Mouse (Mus musculus) hindbrain, embryonic 12.5 days (tissue): Measurements from ENCODE around the gene Gucy1a1. TPM values are rescaled to one million over a fixed set of nuclear protein-coding genes. Genes with fewer than 3 reads are reported as not detected.

ENCODE experiments used
- ATAC-seq: fragments of 200-750 bp; cut with Nextera tagmentation; 2 replicates; pipeline ENCODE4 v1.8.0; 2017; ENCODE audit warnings: moderate TSS enrichment; ENCODE audit not compliant: low FRiP score
- H3K27ac ChIP-seq: fragments of 300-500 bp; sonication (generic); 2 replicates; pipeline ENCODE4 v1.5.1; 2016; ENCODE audit warnings: mild to moderate bottlenecking
- H3K27me3 ChIP-seq: fragments of 300-500 bp; sonication (generic); 2 replicates; pipeline ENCODE4 v1.6.1; 2016; ENCODE audit warnings: mild to moderate bottlenecking
- H3K36me3 ChIP-seq: fragments of 300-500 bp; sonication (generic); 2 replicates; pipeline ENCODE4 v1.6.1; 2016; ENCODE audit warnings: mild to moderate bottlenecking
- H3K4me1 ChIP-seq: fragments of 300-500 bp; sonication (generic); 2 replicates; pipeline ENCODE4 v1.6.1; 2016
- H3K4me2 ChIP-seq: fragments of 300-500 bp; sonication (generic); replicated peaks from 2 replicates; pipeline ENCODE4 v1.6.1; 2016; ENCODE audit warnings: mild to moderate bottlenecking
- H3K4me3 ChIP-seq: fragments of 300-500 bp; sonication (generic); 2 replicates; pipeline ENCODE4 v1.5.1; 2016; ENCODE audit warnings: mild to moderate bottlenecking
- H3K9ac ChIP-seq: fragments of 300-500 bp; sonication (generic); 2 replicates; pipeline ENCODE4 v1.6.1; 2016; ENCODE audit warnings: mild to moderate bottlenecking, moderate library complexity
- H3K9me3 ChIP-seq: fragments of 300-500 bp; sonication (generic); replicated peaks from 2 replicates; pipeline ENCODE4 v1.6.1; 2016; ENCODE audit warnings: mild to moderate bottlenecking
- WGBS: fragments of 180-500 bp; shearing (Covaris S2); methylation state at CpG from one replicate; pipeline ENCODE4 v1.1.7; 2016; 5-methylcytosine and 5-hydroxymethylcytosine counted together
- polyA plus RNA-seq: library from polyadenylated mRNA; unstranded; fragments of >200 nt; fragmentation: Nextera tagmentation; extraction: Ambion mirVana; gene quantifications from 2 replicates; pipeline ENCODE4 v1.2.1, GENCODE M21; 2016

Gene Gucy1a1
- polyA plus RNA-seq, 1 experiment from 2014 or later, result 7.3 TPM

GRCm38 (mm10) chr3:82067830-82068229 lies 77.8 kb downstream of the Gucy1a1 start:
- Histone ChIP-seq H3K27me3 (0 out of 2 replicates have a peak, but pooled peaks cover under 1% of the 10 kb centered on the region), H3K9me3 (no peaks in the 10 kb centered on the region), H3K4me1 (peaks cover 7% of the 10 kb centered on the region; the same call in 1 of the 2 replicates), H3K27ac (no peak overlapping the region), H3K9ac (no peak overlapping the region), H3K36me3 (no peaks in the 10 kb centered on the region), H3K4me3 (no peak overlapping the region), H3K4me2 (no peak overlapping the region)
- 88% methylated on average over 5 of the region's 5 CpGs for WGBS
- ATAC-seq, result no peak

- no peaks in the 10 kb centered on the region for H3K9me3 ChIP-seq
- no peaks in the 10 kb centered on the region for H3K27me3 ChIP-seq
- H3K36me3 ChIP-seq, result no peaks in the 10 kb centered on the region
- no peak for ATAC-seq
- H3K4me1 ChIP-seq, result peaks cover 10% of the 10 kb centered on the region; the same call in 1 of the 2 replicates
- no peak overlapping the region for H3K9ac ChIP-seq
- no peak overlapping the region for H3K4me3 ChIP-seq
- WGBS, result 45% methylated on average over 9 of the region's 9 CpGs
- H3K4me2 ChIP-seq, result no peak overlapping the region
- no peak overlapping the region for H3K27ac ChIP-seq
Measured at GRCm38 (mm10) chr3:82061402-82062180, 84.0 kb downstream of the Gucy1a1 start.

DNA sequence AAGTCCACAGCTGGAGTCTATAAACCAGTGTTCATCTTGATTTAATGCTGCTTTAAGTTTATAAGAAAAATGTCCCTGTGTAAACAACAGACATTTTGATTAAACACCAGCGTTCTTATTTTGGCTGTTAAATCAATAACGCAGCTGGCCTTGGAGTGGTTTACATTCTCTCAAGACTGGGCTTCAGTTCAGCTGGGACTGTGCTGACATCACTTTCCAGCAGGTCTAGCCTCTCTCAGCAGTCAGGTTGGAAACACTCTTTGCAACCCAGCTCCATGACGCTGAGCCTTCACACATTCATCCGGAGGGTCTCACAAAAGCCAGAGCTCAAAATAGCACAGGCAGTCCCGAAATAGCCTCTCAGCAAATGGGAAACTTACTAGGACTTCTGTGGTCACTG lies 88.4 kb downstream of the Gucy1a1 start:
- H3K4me2 ChIP-seq, result no peak overlapping the region
- 70% methylated on average over 5 of the region's 5 CpGs for WGBS
- no peak overlapping the region for H3K4me3 ChIP-seq
- no peaks in the 10 kb centered on the region for H3K27me3 ChIP-seq
- H3K27ac ChIP-seq, result no peak overlapping the region
- H3K36me3 ChIP-seq, result no peaks in the 10 kb centered on the region
- 0 out of 2 replicates have a peak, but pooled peaks cover 3% of the 10 kb centered on the region for H3K4me1 ChIP-seq
- no peak for ATAC-seq
- H3K9ac ChIP-seq, result no peak overlapping the region
- H3K9me3 ChIP-seq, result no peaks in the 10 kb centered on the region

DNA sequence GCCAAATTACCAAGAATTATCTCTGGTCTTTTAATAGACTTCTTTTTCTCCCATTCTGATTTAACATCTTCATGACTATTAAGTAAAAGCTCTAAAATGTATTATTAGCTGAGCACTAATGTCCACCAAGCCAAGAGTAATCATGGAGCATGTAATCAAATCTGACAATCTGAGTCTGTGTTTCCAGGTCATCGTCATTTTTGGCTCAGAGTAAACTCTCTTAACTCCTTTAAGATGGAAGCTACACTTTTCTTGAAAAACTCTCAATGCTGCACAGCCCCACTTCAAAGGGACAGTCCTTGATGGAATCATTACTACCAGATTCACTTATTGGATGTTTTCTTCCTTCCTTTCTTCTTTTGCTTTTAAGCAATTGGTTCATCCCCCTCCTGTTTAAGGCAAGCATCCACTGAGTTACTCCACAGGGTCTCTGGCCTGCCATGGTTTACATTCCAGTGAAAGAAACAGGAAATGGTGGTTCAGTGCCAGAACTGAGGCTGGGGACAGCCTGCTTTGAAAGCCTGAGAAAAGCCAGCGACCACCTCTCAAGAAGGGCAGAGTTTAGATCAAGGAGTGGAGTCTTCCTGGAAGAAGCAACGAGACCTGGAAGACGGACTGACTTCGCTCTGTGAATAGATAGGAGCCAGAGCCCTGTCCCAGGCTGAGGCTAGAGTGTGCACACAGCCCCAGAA lies 91.2 kb downstream of the Gucy1a1 start:
- no peaks in the 10 kb centered on the region for H3K36me3 ChIP-seq
- H3K9ac ChIP-seq, result no peak overlapping the region
- H3K4me2 ChIP-seq, result no peak overlapping the region
- H3K27me3 ChIP-seq, result no peaks in the 10 kb centered on the region
- H3K9me3 ChIP-seq, result no peaks in the 10 kb centered on the region
- no peak for ATAC-seq
- WGBS, result 71% methylated on average over 5 of the region's 5 CpGs
- H3K4me3 ChIP-seq, result no peak overlapping the region
- H3K4me1 ChIP-seq, result 0 out of 2 replicates have a peak, but pooled peaks cover 1% of the 10 kb centered on the region
- no peak overlapping the region for H3K27ac ChIP-seq

- Histone ChIP-seq H3K4me2 (no peak overlapping the region), H3K9ac (no peak overlapping the region), H3K27ac (no peak overlapping the region), H3K9me3 (no peaks in the 10 kb centered on the region), H3K27me3 (no peaks in the 10 kb centered on the region), H3K36me3 (no peaks in the 10 kb centered on the region), H3K4me1 (peaks cover 9% of the 10 kb centered on the region; the same call in 1 of the 2 replicates), H3K4me3 (no peak overlapping the region)
- ATAC-seq, result no peak
- WGBS, result 46% methylated on average over 2 of the region's 2 CpGs
Measured at GRCm38 (mm10) chr3:82052029-82052428, 93.6 kb downstream of the Gucy1a1 start.

DNA sequence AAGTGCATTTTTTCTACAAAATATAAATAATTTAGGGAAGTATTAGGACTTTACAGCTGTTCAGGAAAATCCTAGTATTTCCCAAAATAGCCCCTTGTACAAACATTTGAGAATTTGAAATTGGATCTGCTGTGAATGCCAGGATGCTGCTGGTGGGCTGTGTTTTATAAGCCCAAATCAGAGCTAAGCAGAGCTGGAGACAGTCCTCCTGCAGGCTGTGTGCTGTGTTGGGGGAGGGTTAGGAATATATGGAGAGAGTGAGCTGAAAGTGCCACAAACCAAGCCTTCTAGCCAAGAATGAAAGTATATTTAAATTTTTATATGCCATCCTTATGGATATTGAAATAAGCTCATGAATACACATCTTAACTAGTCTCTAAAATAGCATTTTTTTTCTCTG lies 94.1 kb downstream of the Gucy1a1 start:
- no peaks in the 10 kb centered on the region for H3K36me3 ChIP-seq
- H3K9ac ChIP-seq, result no peak overlapping the region
- no peak overlapping the region for H3K4me2 ChIP-seq
- H3K27me3 ChIP-seq, result no peaks in the 10 kb centered on the region
- peaks cover 9% of the 10 kb centered on the region; the same call in 1 of the 2 replicates for H3K4me1 ChIP-seq
- no peak overlapping the region for H3K4me3 ChIP-seq
- ATAC-seq, result no peak
- H3K9me3 ChIP-seq, result no peaks in the 10 kb centered on the region
- no peak overlapping the region for H3K27ac ChIP-seq

GRCm38 (mm10) chr3:82048681-82049080 lies 96.9 kb downstream of the Gucy1a1 start:
- Histone ChIP-seq H3K27me3 (no peaks in the 10 kb centered on the region), H3K9ac (no peak overlapping the region), H3K27ac (0 out of 2 replicates have a peak overlapping the region, but pooled peaks have one; percentile 1), H3K9me3 (no peaks in the 10 kb centered on the region), H3K36me3 (no peaks in the 10 kb centered on the region), H3K4me1 (peaks cover 9% of the 10 kb centered on the region; the same call in 1 of the 2 replicates), H3K4me2 (no peak overlapping the region), H3K4me3 (no peak overlapping the region)
- WGBS, result 55% methylated on average over 7 of the region's 7 CpGs
- no peak for ATAC-seq

- Histone ChIP-seq H3K4me3 (no peak overlapping the region), H3K27me3 (no peaks in the 10 kb centered on the region), H3K4me1 (peaks cover 9% of the 10 kb centered on the region; the same call in 1 of the 2 replicates), H3K9ac (no peak overlapping the region), H3K36me3 (no peaks in the 10 kb centered on the region), H3K27ac (no peak overlapping the region), H3K4me2 (no peak overlapping the region), H3K9me3 (no peaks in the 10 kb centered on the region)
- 0 out of 2 replicates have a peak, but pooled peaks have one; percentile 43 for ATAC-seq
- WGBS, result 65% methylated on average over 4 of the region's 4 CpGs
Measured at GRCm38 (mm10) chr3:82048078-82048477, 97.5 kb downstream of the Gucy1a1 start.

GRCm38 (mm10) chr3:82047100-82047753 lies 98.4 kb downstream of the Gucy1a1 start:
- 31% methylated on average over 8 of the region's 8 CpGs for WGBS

GRCm38 (mm10) chr3:82046087-82046486 lies 99.5 kb downstream of the Gucy1a1 start:
- H3K4me2 ChIP-seq, result no peak overlapping the region
- no peak overlapping the region for H3K4me3 ChIP-seq
- 88% methylated on average over 8 of the region's 8 CpGs for WGBS
- no peaks in the 10 kb centered on the region for H3K36me3 ChIP-seq
- no peak overlapping the region for H3K27ac ChIP-seq
- H3K27me3 ChIP-seq, result no peaks in the 10 kb centered on the region
- H3K9ac ChIP-seq, result no peak overlapping the region
- ATAC-seq, result no peak
- H3K4me1 ChIP-seq, result peaks cover 9% of the 10 kb centered on the region; the same call in 1 of the 2 replicates
- no peaks in the 10 kb centered on the region for H3K9me3 ChIP-seq

More at GRCm38 (mm10) chr3:82047100-82047753, 98.4 kb downstream of the Gucy1a1 start:
- no peak overlapping the region for H3K4me3 ChIP-seq
- no peaks in the 10 kb centered on the region for H3K27me3 ChIP-seq
- no peaks in the 10 kb centered on the region for H3K9me3 ChIP-seq
- H3K4me1 ChIP-seq, result peaks cover 9% of the 10 kb centered on the region; the same call in 1 of the 2 replicates
- ATAC-seq, result peak; percentile 73
- H3K27ac ChIP-seq, result no peak overlapping the region
- H3K4me2 ChIP-seq, result no peak overlapping the region
- no peak overlapping the region for H3K9ac ChIP-seq
- H3K36me3 ChIP-seq, result no peaks in the 10 kb centered on the region

DNA sequence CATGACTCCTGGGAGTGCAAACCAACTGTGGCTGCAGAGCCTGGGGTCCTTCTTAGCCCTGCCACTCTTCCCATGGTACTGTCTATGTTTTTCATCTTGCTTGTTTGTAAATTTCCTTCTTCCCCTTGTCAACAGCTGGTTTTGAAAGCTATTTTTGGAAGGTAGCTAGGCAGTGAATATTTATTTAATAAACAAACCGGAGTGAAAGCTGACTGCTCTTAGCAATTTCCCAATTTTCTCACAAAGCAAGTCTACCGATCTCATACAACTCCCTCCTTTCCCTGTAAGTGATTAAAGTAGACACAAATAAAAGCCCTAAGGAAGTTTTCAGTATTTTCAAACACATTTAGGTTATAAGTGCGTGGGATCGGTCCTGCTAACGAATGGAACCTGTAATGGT lies 100.7 kb downstream of the Gucy1a1 start:
- Histone ChIP-seq H3K4me2 (no peak overlapping the region), H3K27ac (no peak overlapping the region), H3K4me1 (peaks cover 9% of the 10 kb centered on the region; the same call in 1 of the 2 replicates), H3K9ac (no peak overlapping the region), H3K36me3 (no peaks in the 10 kb centered on the region), H3K9me3 (no peaks in the 10 kb centered on the region), H3K4me3 (no peak overlapping the region), H3K27me3 (no peaks in the 10 kb centered on the region)
- WGBS, result 90% methylated on average over 5 of the region's 5 CpGs
- no peak for ATAC-seq

DNA sequence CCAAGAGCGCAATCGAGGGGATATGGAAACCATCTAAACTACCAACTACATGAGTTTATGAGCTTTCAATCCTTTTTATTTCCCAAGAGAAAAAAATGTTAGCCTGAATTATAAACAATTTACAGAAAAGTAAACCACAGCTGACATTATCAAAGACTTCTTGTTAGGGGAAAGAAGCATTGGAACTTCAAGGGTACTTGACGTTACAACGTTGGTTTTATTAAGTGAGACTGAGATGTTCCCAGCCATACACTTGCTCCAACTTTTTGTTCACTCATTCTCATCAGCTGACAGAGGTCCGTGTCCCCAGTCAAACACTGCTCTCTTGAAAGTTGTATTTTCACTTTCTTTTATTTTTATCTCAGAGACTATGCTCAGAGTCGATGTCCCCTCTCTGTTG lies 101.9 kb downstream of the Gucy1a1 start:
- ATAC-seq, result no peak
- Histone ChIP-seq H3K4me2 (no peak overlapping the region), H3K4me3 (no peak overlapping the region), H3K36me3 (no peaks in the 10 kb centered on the region), H3K4me1 (peaks cover 5% of the 10 kb centered on the region; the same call in 1 of the 2 replicates), H3K9ac (no peak overlapping the region), H3K27me3 (no peaks in the 10 kb centered on the region), H3K27ac (no peak overlapping the region), H3K9me3 (no peaks in the 10 kb centered on the region)
- WGBS, result 88% methylated on average over 6 of the region's 6 CpGs
